Mouse (Mus musculus) right cerebral cortex, postnatal 36 days (tissue): Measurements from ENCODE around the gene Sfrp4.

Experiments
- DNase-seq, 2 experiments: peaks; one replicate each; pipeline ENCODE4 v3.0.0; 2022; ENCODE audit warnings: low spot score in 2 of 2, mixed read lengths in 1 of 2

Gene Sfrp4

DNA sequence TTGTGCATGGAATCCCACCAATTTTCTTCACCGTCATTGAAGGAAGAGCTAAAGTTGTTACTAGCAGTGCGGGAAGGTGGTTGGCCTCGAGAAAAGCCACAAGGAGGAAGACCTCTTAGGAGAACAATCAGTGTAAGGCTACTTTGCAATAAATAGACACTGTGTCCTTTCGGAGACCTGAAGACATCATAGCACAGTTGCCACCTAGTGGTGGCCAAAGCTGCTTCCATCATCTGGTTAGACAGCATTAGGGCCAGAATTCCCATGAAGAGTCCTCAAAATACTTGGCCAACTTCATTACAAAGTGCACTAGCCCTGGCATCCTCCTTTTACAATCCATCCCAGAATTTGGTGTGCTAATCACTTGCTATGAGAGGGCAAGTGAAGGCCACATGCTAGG, 13.2 kb downstream of the Sfrp4 start:
- DNase-seq: no peak

GRCm38 (mm10) chr13:19640203-19640851, 17.4 kb downstream of the Sfrp4 start:
- no peak for DNase-seq

DNA sequence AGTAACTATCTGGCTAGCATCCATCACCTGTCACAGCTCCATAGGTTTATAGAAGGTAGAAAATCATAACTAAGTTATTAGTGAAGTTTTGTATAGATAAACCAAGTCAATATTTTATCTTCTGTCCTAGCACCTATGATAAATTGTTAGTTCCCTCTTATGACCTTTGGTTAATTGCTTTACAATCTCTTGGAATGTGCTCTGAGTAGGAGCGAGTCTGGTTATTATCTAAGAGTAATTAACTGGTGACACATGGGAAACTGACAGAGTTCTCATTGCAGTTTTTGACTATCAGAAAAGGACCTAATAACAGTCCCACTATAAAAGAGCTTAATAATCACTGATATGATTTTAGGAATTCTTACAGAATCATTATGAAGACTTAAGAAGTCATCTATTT, 20.6 kb downstream of the Sfrp4 start:
- no peak for DNase-seq

- DNase-seq: no peak
Observed at GRCm38 (mm10) chr13:19644225-19644624, 21.3 kb downstream of the Sfrp4 start.

- DNase-seq: no peak
Observed at GRCm38 (mm10) chr13:19649824-19650223, 26.9 kb downstream of the Sfrp4 start.

DNA sequence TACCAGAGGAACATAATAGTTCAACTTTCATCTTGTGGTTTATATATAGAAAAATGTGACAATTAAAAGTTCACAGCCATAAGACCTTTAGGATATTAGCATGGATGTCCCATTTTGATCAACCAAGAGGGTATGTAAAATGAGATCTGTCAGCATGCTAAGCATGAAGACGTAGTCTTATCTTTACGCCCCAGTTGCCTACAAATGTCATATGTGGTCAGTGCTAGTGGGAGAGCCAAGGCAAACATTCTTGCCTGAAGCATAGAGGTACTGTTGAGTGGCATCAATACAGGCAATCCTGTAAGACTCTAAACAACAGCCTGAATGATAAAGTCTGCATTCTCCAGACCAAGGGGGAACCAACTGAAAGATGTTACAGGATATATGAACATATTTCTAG, 29.5 kb downstream of the Sfrp4 start:
- no peak for DNase-seq

- no peak for DNase-seq
Observed at GRCm38 (mm10) chr13:19668355-19669140, 45.6 kb downstream of the Sfrp4 start.

- no peak for DNase-seq
Observed at GRCm38 (mm10) chr13:19674025-19674424, 51.1 kb downstream of the Sfrp4 start.

GRCm38 (mm10) chr13:19674601-19675000, 51.7 kb downstream of the Sfrp4 start:
- DNase-seq: no peak
